Mouse (Mus musculus): Measurements from ENCODE around the gene Zfp93. TPM values are rescaled to one million over a fixed set of nuclear protein-coding genes. Genes with fewer than 3 reads are reported as not detected.
A peak's percentile ranks its signal among the peaks of the same experiment; 100 is the strongest.

The Zfp93 gene
- polyA plus RNA-seq, 1 experiment from 2014 or later, result 9.3 TPM

DNA sequence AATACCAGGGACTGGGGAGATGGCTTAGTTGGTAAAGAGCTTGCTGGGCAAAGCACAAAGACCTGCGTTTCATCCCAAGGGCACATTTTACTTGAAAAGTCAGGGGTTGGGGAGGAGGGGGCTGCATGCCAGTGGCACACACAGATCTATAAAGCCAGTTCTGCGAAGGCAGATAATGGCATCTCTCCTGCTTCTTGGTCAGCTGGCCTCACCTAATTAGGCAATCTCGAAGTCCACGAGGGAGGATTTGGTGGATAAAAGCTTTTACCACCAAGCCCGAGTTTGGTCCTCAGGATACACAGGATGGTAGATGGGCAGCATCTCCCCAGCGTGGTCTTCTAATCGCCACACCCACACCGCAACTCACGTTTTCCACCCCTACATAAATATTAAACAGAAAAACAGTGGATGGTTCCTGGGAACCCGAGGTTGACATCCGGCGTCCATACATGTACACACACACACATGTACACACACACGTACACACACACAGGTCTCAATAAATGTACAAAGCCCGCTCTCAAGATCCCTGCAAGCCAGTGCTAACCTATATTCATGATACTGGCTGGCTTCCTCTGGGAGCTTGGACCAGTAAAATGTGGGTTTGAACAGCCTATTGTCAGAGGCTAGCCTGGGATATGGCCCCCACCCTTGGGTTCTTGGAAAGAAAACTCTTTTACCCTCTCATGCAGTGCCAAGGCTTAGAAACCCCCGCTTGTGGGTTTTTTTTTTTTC lies 27.3 kb downstream of the Zfp93 start:
- H3K36me3 ChIP-seq (ENCODE audit: control insufficient read depth, insufficient read depth, low read length), result peaks cover 37% of the 10 kb centered on the region
- no peaks in the 10 kb centered on the region for H3K9me3 ChIP-seq (ENCODE audit: control insufficient read depth, low read length)
- no peak overlapping the region for H3K4me3 ChIP-seq (ENCODE audit: low read length)
- 90% methylated on average over 15 of the region's 15 CpGs for WGBS
- 0 out of 2 replicates have a peak overlapping the region, but pooled peaks have one; percentile 82 for H3K9ac ChIP-seq (ENCODE audit: low read length)
- no peak overlapping the region for H3K27ac ChIP-seq (ENCODE audit: low read length)
- H3K4me2 ChIP-seq (ENCODE audit: low read depth, low read length), result no peak overlapping the region
- no peaks in the 10 kb centered on the region for H3K27me3 ChIP-seq (ENCODE audit: control insufficient read depth, insufficient read depth, low read depth, low read length)
- peaks cover 10% of the 10 kb centered on the region for H3K4me1 ChIP-seq (replicated peaks; ENCODE audit: control insufficient read depth, insufficient read depth, low read length)
- ATAC-seq (ENCODE audit: low read depth), result no peak

DNA sequence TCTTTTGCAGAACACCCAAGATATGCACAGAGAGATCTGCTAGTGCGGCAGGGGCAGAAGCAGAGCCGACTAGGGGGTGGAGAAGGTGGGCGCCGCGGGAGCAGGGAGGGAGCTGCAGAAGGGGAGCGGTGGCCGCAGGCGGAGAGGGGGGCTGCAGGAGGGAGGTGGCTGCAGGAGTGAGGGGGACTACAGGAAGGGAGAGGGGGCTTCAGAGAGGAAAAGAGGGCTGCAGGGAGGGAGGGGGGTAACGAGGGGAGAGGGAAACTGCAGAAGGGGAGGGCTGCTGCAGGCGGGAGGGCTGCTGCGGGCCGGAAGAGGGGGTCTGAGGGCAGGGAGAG lies 28.4 kb downstream of the Zfp93 start:
- H3K4me2 ChIP-seq (ENCODE audit: low read depth, low read length), result peak overlapping the region; percentile 92
- 0% methylated on average over 11 of the region's 12 CpGs for WGBS
- ATAC-seq (ENCODE audit: low read depth), result peak; percentile 6
- H3K4me1 ChIP-seq (replicated peaks; ENCODE audit: control insufficient read depth, insufficient read depth, low read length), result peaks cover 10% of the 10 kb centered on the region
- no peaks in the 10 kb centered on the region for H3K27me3 ChIP-seq (ENCODE audit: control insufficient read depth, insufficient read depth, low read depth, low read length)
- H3K9me3 ChIP-seq (ENCODE audit: control insufficient read depth, low read length), result no peaks in the 10 kb centered on the region
- peak overlapping the region; percentile 92; the same call in 1 of the 2 replicates for H3K27ac ChIP-seq (ENCODE audit: low read length)
- peaks cover 34% of the 10 kb centered on the region for H3K36me3 ChIP-seq (ENCODE audit: control insufficient read depth, insufficient read depth, low read length)
- peak overlapping the region; percentile 83 for H3K4me3 ChIP-seq (ENCODE audit: low read length)
- peak overlapping the region; percentile 82 for H3K9ac ChIP-seq (ENCODE audit: low read length)

DNA sequence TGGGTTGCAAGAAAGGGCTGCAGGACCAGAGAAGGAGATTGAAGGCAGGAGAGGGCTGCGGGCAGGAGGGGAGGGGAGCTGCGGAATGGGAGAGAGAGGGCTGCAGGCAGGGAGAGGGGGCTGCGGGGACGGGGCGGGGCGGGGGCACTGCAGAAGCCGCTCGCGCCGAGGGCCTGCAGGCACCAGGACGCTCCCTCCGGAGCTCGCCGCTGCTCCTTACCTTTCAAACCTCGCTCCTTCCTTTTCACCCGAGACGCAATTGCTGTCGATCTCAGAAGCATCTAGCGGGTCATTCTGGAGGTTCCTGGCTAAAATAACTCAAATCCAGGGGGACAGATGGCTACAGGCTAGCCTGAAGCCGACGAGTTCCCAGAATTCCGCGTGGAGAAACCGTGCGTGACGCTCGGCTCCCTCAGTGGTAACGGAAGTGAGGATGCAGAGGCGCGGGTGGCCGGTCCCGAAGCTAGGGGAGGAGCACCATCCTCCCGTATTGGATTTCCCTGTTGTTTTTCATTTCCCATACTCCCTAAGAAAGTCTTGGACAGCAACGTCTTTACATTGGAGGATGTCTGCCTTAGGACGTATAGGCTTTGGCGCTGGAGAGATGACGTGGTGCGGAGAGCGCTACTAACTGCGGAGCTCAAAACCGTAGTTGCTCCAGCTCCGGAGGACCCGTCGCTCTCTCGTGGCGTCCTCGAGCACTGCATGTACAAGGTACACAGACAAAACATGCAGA lies 28.9 kb downstream of the Zfp93 start:
- H3K36me3 ChIP-seq (ENCODE audit: control insufficient read depth, insufficient read depth, low read length), result peaks cover 29% of the 10 kb centered on the region
- H3K4me3 ChIP-seq (ENCODE audit: low read length), result peak overlapping the region; percentile 83
- peak overlapping the region; percentile 92 for H3K4me2 ChIP-seq (ENCODE audit: low read depth, low read length)
- no peaks in the 10 kb centered on the region for H3K27me3 ChIP-seq (ENCODE audit: control insufficient read depth, insufficient read depth, low read depth, low read length)
- WGBS, result under 1% methylated on average over 42 of the region's 47 CpGs
- peak; percentile 90 for ATAC-seq (ENCODE audit: low read depth)
- no peaks in the 10 kb centered on the region for H3K9me3 ChIP-seq (ENCODE audit: control insufficient read depth, low read length)
- peak overlapping the region; percentile 92 for H3K27ac ChIP-seq (ENCODE audit: low read length)
- peaks cover 10% of the 10 kb centered on the region for H3K4me1 ChIP-seq (replicated peaks; ENCODE audit: control insufficient read depth, insufficient read depth, low read length)
- peak overlapping the region; percentile 82 for H3K9ac ChIP-seq (ENCODE audit: low read length)

DNA sequence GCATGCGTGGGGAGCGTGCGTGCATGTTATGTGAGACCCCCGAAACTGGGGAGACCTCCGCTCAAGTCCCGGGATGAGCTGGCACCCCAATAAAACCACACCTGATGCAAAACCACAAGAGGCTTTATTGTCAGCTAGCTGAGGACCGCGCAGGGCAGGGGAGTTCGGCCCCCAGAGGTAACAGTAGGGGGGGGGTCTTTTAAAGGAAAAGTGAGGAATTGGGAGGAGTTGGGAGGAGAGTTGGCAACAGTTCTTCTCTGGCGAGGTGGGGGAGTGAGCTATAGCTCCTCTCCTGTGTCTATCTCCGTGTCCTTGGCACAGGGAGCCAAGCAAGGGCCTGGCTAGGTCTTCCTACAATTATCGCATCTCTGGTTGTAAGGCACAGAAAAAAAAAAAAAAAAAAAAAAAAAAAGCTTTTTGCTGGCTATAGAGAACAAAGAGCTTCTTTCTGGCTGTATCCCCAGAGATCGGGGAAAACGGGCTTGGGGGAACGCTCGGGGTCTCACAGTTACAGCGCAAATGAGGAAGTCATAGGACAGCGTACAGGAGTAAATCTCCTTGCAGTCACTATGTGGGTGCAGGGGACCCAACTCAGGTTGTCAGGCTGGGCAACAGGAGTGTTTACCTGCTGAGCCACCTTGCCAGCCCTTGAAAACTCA lies 29.7 kb downstream of the Zfp93 start:
- Histone ChIP-seq H3K4me2 (ENCODE audit: low read depth, low read length) (peak overlapping the region; percentile 92), H3K9me3 (ENCODE audit: control insufficient read depth, low read length) (no peaks in the 10 kb centered on the region), H3K27me3 (ENCODE audit: control insufficient read depth, insufficient read depth, low read depth, low read length) (no peaks in the 10 kb centered on the region), H3K4me3 (ENCODE audit: low read length) (peak overlapping the region; percentile 83), H3K9ac (ENCODE audit: low read length) (peak overlapping the region; percentile 82), H3K4me1 (replicated peaks; ENCODE audit: control insufficient read depth, insufficient read depth, low read length) (peaks cover 10% of the 10 kb centered on the region), H3K27ac (ENCODE audit: low read length) (peak overlapping the region; percentile 53; the same call in 1 of the 2 replicates), H3K36me3 (ENCODE audit: control insufficient read depth, insufficient read depth, low read length) (peaks cover 21% of the 10 kb centered on the region)
- WGBS, result 2% methylated on average over 18 of the region's 18 CpGs
- peak; percentile 11; the same call in 1 of the 2 replicates for ATAC-seq (ENCODE audit: low read depth)

DNA sequence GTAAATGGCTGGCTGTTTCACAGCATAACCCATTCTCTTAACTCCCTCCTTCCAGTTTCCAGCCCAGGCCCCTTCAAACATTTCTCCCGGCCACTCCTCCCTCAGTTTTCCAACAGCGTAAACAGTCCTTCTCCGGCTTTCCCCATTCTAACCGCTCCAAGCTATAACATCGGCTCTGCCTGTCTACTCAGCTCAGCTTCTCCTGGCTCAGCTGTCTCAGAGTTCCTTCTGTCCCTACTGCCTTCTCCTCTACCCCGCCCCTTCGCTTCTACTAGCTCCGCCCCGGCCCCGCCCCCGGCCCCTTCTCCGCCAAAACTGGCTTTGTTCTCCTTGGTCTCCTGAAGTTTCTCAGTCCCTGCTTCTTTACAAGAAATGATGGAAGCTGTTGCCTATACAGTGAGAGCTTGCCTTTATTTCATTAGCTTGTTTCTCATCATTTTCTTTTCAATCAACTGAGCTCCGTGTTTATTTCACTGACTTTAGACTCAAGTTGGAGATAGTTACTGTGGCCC lies 30.6 kb downstream of the Zfp93 start, which contains the start of gene Zfp61:
Zfp61 (minus strand) TSS at position 462 of the 512 bp plus-strand sequence.
- peak; percentile 78 for ATAC-seq (ENCODE audit: low read depth)
- Histone ChIP-seq H3K4me2 (ENCODE audit: low read depth, low read length) (peak within 1 kb of the TSS; percentile 92), H3K9ac (ENCODE audit: low read length) (peak within 1 kb of the TSS; percentile 82), H3K36me3 (ENCODE audit: control insufficient read depth, insufficient read depth, low read length) (peaks cover 14% of the 10 kb centered on the region), H3K27ac (ENCODE audit: low read length) (peak within 1 kb of the TSS; percentile 66), H3K4me1 (replicated peaks; ENCODE audit: control insufficient read depth, insufficient read depth, low read length) (peaks cover 10% of the 10 kb centered on the region), H3K4me3 (ENCODE audit: low read length) (peak within 1 kb of the TSS; percentile 83), H3K27me3 (ENCODE audit: control insufficient read depth, insufficient read depth, low read depth, low read length) (no peaks in the 10 kb centered on the region), H3K9me3 (ENCODE audit: control insufficient read depth, low read length) (no peaks in the 10 kb centered on the region)
- WGBS, result 3% methylated on average over 13 of the region's 13 CpGs

DNA sequence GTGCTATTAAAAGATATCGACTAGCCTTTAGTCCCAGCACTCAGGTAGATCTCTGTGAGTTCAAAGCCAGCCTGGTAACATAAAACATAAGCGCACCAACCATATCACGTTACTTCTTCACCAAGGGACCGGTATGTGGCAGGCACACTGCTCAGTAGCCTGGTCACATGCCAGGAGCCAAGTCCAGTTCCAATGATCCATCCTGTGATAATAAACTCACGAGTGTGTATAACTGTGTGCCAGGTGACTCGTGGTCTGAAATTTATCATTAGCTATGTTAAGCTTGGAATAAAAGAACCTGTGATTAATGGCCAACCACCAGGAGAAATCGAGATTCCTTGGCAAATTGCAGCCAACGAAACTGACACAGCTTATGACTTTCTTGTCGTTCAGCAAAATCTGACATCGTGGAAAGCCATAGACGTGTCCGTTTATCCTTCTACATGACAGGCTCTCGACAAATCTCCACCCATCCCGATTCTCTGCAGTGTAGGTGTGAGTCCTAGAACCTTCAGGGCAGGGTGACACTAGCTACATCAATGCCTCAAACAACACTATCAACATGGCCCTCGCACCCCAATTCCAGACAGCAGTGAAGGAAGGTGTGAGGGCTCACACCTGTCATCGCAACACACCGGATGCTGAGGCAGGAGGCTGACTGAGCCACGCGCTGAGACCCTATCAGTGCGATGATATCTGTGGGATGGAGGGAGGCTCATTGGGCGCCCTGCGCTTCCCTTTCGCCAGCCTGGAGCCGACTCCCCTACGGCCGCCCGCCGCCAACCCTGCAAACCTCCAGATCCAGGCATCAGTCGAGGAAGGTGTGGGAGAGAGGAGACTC lies 45.7 kb downstream of the Zfp93 start:
- Histone ChIP-seq H3K4me3 (ENCODE audit: low read length) (peak overlapping the region; percentile 75), H3K27me3 (ENCODE audit: control insufficient read depth, insufficient read depth, low read depth, low read length) (no peaks in the 10 kb centered on the region), H3K36me3 (ENCODE audit: control insufficient read depth, insufficient read depth, low read length) (peaks cover 3% of the 10 kb centered on the region), H3K9me3 (ENCODE audit: control insufficient read depth, low read length) (no peaks in the 10 kb centered on the region), H3K4me1 (replicated peaks; ENCODE audit: control insufficient read depth, insufficient read depth, low read length) (peaks cover 5% of the 10 kb centered on the region; the same call in 1 of the 2 replicates), H3K27ac (ENCODE audit: low read length) (no peak overlapping the region), H3K9ac (ENCODE audit: low read length) (peak overlapping the region; percentile 90), H3K4me2 (ENCODE audit: low read depth, low read length) (peak overlapping the region; percentile 85)
- WGBS, result 21% methylated on average over 29 of the region's 29 CpGs
- no peak for ATAC-seq (ENCODE audit: low read depth)

DNA sequence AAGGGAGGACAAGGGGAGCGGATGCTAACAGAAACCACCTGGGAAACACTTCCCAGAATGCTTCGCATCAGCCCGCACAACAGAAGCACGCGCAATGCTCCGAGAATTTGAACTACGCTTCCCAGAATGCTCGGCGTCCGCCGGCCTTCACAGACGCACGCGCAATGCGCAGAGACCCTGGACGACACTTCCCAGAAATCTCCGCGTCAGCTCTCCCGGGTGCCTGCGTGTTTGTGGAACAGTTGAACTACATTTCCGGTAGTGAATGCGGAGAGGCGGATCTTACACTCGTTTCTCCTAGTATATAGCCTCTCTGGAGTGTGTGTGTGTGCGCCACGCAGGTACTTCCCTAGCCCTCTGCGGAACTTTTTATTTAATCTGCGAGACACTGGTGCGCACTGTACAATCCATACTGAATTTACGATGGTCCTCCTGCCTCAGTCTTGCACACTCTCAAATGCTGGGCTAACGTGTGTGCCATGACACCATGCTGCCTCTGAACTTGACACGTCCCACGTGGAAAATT lies 46.4 kb downstream of the Zfp93 start, which contains the start of gene Zfp94:
Zfp94 (minus strand) TSS at position 100 of the 526 bp plus-strand sequence.
- H3K27ac ChIP-seq (ENCODE audit: low read length), result peak within 1 kb of the TSS; percentile 88
- under 1% methylated on average over 33 of the region's 33 CpGs for WGBS

DNA sequence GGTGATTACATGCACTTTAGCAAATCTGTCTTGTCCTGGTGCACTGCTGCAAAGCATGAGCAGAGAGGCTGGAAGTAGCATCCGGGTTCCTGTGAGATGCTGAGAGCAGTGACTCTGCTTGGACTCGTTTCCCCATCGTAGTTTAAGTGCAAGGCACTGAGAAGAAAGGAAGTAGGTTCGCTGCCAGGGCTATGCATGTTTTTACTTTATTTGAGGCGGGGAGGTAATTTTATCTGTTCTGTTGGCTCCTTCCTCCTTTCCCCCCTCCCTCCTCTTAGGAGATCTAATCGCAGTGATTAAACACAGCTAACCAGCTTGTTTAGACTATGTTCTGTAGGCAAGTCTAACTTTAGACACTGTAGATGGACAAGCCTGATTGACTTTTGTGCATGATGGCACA lies 48.7 kb downstream of the Zfp93 start:
- Histone ChIP-seq H3K27ac (ENCODE audit: low read length) (no peak overlapping the region), H3K4me1 (replicated peaks; ENCODE audit: control insufficient read depth, insufficient read depth, low read length) (peaks cover 5% of the 10 kb centered on the region; the same call in 1 of the 2 replicates), H3K4me2 (ENCODE audit: low read depth, low read length) (no peak overlapping the region), H3K27me3 (ENCODE audit: control insufficient read depth, insufficient read depth, low read depth, low read length) (no peaks in the 10 kb centered on the region), H3K36me3 (ENCODE audit: control insufficient read depth, insufficient read depth, low read length) (no peaks in the 10 kb centered on the region), H3K9ac (ENCODE audit: low read length) (no peak overlapping the region), H3K9me3 (ENCODE audit: control insufficient read depth, low read length) (no peaks in the 10 kb centered on the region), H3K4me3 (ENCODE audit: low read length) (no peak overlapping the region)
- WGBS, result 55% methylated on average over 6 of the region's 6 CpGs
- ATAC-seq (ENCODE audit: low read depth), result no peak

More for the DNA sequence above, 46.4 kb downstream of the Zfp93 start, which contains the start of gene Zfp94:
- peak; percentile 97 for ATAC-seq (ENCODE audit: low read depth)
- Histone ChIP-seq H3K4me2 (ENCODE audit: low read depth, low read length) (peak within 1 kb of the TSS; percentile 85), H3K27me3 (ENCODE audit: control insufficient read depth, insufficient read depth, low read depth, low read length) (no peaks in the 10 kb centered on the region), H3K4me1 (replicated peaks; ENCODE audit: control insufficient read depth, insufficient read depth, low read length) (peaks cover 5% of the 10 kb centered on the region; the same call in 1 of the 2 replicates), H3K9ac (ENCODE audit: low read length) (peak within 1 kb of the TSS; percentile 90), H3K9me3 (ENCODE audit: control insufficient read depth, low read length) (no peaks in the 10 kb centered on the region), H3K4me3 (ENCODE audit: low read length) (peak within 1 kb of the TSS; percentile 75), H3K36me3 (ENCODE audit: control insufficient read depth, insufficient read depth, low read length) (no peaks in the 10 kb centered on the region; the same call in none of the 2 replicates)
